Mouse (Mus musculus) neural tube, embryonic 10.5 days (tissue): ENCODE measurements around the gene Trmt112.
"Not testable (repeated sequence)": the region's sequence is repeated elsewhere in the genome, so short reads cannot be mapped to it uniquely, and the experiment has no call there.

Source experiments
- DNase-seq: peaks from one replicate; pipeline ENCODE4 v3.0.0-alpha.2; 2017; ENCODE audit warnings: low spot score; ENCODE audit errors: extremely low spot score

Trmt112 gene

DNA sequence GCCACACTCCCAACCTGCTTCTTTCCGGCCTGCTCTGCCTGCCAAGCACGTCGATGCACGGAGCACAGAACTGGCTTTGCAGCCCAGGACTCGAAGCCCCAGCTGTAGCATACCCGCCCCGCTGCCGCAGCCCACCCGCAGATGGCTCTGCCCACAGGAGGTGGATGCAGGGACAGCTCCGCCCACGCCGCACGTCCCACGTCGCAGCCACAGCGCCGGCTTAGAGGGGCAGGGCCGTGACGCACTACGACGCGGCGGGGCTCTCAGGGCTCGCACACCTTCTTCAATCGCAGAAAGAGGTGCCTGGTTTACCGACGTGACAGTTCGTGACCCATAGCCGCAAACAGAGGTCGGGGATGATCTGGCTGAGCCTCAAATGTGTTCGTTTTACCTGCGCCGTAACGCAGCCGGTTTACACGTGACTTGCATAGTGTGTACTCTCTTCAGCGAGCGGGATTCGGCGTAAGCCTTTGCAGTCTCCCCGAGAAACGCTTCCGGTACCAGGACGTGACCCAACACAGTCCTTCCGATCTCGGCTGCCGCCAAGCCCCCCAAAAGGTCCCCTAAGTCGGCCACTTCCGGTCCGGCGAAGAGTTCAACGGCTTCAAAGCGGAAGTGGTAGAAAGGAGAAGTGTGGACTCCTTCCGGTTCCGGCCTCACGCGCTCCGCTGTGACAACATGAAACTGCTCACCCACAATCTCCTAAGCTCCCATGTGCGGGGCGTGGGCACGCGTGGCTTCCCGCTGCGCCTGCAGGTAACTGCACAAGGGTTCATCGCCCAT, at the start of gene Trmt112, which contains the start of gene Prdx5:
TSS of gene Trmt112 (plus strand) at position 192 of the 783 bp plus-strand sequence.
TSS of gene Prdx5 (minus strand) at position 600 of the 783 bp plus-strand sequence.
- DNase-seq, result peak; percentile 89

DNA sequence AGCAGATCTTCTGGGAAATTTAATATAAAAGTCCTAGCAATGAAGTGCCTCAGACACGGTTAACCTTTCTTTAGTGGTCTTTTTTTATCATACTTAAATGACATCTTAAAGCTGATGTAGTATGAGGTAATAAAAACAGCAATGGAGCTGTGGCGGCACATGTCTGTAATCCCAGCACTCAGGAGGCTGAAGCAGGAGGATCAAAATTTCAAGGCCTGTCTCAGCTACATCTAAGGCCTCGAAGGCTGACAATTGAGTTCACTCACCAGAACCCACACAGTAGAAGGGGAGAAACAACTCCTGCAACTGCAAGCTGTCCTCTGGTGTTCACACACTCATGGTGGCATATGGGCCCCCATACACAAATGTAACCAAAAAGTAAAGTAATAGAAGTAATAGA, 49.5 kb upstream of the Trmt112 start:
- DNase-seq, result no peak

DNA sequence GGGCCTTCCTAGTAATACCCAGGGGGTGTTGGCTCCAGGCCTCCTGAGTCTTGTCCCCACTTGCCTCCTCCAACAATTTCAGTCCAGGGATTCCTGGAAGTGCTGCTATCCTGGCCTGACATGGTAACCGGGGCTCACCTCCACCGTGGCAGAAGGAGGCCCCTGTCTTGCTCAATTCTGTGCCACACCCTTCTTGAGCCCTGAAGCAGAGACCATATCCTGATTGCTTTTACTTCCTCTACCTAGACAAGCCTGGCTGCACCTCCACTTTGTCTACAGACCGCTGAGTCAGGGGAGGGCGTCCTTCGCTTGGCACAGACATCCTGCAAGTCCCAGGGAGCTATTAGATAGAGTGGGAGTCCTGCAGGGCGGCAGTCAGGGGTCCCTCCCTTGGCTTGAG, 48.8 kb upstream of the Trmt112 start:
- no peak for DNase-seq

DNA sequence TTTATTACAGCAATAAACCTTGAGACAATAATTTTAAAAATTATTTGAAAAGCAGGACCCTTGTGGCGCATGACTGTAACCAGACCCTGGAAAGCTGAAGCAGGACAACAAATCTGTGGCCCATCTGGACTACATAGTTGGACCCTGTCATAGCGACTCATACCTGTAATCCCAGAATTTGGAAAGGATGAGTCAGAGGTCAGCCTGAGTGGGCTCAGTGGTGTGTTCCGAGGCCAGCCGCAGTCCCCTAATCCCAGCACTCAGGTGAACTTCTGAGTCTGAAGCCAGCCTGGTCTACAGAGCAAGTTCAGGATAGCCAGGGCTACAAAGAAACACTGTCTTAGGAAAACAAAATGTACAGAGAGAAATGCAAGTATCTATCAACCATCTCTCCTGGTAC, 48.0 kb upstream of the Trmt112 start:
- no peak for DNase-seq

DNA sequence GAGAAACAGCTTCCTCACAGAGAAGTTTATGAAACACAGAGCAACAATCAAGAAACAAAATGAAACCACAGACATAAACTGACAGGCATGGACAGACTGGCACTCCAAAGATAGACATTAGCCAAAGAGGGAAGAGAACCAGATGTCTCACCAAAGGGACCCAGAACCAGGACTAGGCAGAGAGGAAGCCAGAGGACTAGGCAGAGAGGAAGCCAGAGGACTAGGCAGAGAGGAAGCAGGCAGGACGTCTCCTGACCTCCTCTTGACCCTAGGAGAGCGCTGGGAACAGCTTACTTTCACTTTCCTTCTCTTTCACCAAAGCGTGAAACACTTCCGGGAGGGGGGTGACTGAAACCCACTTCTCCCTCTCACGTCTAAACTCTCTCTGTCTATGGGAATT, 40.1 kb upstream of the Trmt112 start:
- no peak for DNase-seq

DNA sequence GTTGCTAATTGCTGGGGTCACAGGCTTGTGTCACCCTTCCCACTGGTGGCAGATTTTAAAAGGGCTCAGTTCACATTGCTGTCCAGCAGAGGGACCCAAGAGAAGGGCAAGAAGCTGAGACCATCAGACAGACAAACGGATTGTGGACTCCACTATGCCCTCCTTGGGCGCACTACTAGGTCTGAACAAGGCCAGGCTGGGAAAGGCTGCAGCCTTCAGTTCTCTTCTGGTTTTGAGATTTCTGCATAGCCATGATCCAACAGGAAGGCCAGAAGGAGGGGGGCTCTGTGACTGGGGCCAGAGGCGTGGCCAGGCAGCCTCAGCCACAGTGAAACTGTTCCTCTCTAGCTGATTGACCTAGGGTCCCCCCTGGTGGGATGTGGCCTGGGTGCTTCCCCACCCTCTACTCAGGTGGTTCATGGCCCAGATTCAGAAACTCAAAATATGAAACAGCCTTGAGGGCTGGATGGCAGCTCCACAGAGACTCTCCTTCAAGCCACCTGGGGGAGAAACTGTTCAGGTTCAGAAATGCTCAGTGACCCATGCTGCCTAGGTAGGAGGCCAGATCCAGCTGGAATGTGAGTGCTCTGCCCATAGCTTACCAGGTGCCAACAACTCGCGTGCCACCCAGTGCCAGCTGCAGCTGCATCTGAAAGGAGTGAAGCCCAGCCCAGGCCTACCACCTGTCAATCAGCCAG, 37.8 kb upstream of the Trmt112 start:
- no peak for DNase-seq

DNA sequence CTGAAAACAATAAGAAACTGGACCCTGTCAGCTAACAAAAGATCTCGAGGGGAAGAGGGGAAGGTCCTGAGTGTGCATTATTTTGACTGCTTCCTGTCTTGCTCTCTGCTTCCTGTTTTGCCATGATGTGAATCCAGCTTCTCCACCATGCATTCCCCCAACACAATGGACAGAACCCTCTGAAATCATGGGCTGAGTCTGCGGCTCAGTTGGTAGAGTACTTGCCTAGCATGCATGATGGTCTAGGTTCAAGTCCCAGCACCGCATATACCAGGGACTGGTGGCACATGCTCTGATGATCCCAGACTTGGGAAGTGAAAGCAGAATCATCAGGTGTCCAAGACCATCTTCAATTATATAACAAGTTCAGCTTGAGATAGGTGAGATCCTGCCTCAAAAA, 36.8 kb upstream of the Trmt112 start:
- DNase-seq, result no peak

DNA sequence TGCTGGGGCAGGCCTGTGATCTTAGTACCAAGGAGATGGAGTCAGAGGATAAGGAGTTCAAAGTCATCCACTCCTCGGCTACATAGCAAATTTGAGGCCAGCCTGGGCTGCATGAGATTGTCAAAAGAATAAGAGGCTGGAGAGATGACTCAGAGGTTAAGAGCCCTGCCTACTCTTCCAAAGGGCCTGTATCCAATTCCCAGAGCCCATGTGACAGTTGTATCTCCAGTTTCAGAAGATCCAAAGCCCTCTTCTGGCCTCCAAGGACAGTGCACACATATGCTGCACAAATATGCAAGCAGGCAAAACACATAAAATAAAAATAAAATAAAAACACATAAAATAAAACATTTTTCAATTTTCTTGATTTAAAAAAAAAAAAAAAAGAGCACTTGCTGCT, 35.2 kb upstream of the Trmt112 start:
- DNase-seq, result no peak

DNA sequence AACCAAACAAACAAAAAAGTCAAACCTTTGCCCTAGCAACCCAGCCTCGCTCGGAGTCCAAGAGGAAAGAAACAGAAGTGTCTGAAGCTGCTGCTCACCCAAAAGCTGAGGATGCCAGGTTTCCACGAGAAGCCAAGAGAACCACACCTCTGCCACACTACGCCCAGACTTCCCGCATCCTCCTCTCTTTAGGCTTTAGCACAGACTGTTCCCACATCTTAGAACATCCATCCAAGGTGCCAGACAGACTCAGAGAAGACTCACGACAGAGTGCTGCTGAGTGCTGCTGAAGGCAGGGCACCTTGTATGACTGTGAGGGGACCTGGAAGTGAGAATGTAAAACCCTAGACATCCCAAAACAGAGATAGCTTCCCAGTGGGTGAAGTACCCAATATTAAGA, 33.7 kb upstream of the Trmt112 start:
- DNase-seq, result no peak

DNA sequence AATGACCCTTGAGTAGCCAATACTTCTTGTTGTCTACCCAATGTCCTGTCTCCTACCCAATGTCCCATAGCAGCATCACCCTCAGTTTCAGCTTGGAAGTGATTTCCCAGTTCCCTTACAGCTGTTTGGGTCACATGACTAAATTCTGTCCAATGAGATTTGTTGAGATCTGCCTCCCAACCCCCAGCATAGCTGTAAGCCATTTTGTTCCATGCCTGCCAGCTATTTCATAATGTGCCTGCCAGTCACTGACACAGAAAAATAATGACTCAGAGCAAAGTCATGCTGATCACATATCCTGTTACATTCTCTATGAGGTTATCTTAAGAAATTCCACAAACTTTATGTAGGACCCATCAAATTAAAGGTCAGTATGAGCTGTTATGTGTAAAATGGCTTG, 32.7 kb upstream of the Trmt112 start:
- DNase-seq, result no peak

DNA sequence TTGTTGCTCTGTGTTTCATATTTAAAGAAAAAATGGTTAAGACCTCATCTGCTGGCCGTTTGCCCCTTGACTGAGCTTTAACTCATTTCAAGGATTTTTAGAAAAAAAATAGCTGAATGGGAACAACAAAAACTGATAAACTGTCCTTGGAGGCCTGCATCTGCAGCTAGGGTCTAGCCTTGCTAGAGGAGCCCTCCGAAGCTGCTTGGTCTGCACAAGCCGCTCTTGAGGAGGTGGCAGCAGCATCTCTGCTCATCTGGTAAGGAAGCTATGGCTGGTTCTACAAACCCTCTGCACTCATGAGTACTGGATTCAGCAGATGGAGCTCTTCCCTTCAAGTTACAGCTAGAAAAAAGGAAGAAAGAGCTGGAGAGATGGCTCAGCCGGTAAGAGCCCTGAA, 31.5 kb upstream of the Trmt112 start:
- DNase-seq, result no peak

DNA sequence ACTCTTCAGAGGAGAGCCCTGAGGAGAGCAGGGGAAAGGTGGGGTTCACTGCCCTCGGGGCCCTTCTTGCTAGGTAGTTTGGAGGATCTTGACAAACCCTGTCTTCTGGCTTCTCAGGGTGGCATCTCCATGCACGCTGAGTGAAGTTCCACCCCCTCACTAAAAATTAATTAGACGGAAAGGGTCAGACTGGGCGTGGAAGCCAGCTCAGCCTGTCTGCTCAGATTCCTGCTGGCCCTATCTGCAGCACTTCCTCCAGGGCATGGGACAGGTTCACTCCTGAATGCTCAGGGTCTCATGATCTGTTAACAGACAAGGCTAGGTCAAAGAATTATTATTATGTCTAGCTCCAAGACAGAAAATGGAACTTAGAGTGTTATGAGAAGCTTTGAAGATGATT, 17.0 kb upstream of the Trmt112 start:
- no peak for DNase-seq

DNA sequence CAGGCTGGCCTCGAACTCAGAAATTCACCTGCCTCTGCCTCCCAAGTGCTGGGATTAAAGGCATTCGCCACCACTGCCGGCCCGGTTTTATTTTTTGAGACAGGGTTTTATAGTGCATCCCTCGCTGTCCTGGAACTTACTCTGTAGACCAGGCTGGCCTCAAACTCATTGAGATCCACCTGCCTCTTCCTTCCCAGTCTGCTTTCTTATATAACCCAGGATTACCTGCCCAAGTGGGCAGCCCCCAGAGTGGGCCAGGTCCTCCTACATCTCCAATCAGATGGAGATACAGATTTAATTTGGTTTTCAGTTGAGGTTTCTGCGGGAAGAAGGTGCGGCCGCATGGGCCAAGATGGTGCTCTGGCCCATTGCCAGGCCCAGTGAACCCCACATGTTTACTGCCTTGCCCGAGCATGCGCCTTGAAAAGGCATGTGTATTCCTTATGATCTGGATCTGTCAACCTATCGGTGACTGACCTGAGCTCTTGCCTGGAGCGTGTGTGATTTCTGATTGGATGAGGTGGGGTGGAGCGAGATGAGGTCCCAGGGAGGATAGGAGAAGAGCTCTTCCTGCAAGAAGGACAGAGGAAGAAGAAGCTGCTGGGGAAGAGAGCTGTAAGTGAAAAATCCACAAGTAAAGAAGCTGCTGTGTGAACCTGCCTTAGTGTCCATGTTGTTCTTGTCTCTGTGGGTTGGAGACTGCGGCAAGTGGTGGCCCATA, 15.6 kb upstream of the Trmt112 start:
- no peak for DNase-seq

DNA sequence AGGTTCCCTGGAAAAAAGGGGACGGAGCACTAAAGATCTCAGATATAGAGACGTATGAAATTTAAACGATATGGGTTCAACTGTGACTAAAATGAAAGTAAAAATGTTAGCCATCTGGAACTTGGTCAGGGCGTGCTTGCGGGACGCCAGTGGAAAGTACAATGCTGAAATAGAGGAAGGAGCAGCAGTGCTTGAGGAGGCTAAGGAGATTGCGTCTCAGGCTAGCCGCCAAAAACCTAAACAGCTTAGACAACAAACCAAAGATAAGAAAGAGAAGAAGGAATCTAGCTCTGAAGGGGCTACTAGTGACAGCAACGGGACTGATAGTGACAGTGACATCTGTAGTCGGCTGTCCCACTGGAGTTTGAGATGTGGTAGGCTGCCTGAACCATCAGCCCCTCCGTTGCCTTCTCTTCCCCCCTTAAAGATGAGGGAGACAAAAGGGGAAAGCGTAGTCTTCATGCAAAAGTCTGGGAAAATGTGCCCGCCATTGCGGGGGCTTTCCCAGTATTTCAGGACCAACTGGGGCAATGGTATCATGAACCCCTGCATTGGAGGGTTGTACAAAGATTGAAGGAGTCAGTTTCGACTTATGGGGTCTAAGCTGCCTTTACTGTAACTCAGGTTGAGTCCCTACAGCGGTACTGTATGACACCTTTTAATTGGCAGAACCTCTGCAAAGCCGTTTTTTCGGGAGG, 13.7 kb upstream of the Trmt112 start:
- DNase-seq, result not testable (repeated sequence)

DNA sequence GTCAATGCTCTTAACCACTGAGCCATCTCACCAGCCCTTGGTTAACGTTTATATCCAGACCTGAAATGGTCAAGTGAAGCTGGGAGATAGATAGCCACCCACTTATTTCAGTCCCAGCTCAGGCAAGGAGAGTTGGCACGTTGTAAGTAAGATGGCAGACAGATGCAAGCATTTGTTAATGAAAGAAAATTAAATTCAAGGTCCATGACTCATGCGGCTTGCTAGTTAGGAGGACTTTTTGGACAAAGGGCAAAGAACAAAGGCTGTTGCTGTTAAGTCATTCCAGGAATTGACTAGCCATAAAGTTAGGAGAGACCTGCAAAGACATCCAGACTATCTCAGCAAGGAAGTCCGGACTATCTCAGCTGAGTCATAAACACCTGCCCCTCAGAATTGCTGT, 9.9 kb upstream of the Trmt112 start:
- DNase-seq, result no peak

DNA sequence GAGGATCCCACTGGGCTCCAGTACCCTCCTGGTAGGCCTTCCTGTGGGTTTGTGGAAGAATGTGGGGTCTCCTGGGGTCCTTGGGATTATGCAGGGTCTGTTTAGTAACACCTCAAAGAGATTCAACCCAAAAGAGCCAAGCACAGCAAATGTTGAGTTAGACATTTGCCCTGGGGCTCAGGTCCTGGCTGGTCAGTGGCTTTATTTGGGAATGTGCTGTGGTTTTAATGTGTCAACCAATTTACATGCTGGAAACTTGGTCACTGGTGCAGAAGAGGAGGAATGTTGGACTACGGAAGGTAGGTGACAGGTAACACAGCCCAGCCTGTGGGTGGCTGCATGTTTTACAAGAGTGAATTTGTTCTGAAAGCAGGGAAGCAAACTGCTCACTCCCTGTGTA, 6.5 kb upstream of the Trmt112 start:
- no peak for DNase-seq

DNA sequence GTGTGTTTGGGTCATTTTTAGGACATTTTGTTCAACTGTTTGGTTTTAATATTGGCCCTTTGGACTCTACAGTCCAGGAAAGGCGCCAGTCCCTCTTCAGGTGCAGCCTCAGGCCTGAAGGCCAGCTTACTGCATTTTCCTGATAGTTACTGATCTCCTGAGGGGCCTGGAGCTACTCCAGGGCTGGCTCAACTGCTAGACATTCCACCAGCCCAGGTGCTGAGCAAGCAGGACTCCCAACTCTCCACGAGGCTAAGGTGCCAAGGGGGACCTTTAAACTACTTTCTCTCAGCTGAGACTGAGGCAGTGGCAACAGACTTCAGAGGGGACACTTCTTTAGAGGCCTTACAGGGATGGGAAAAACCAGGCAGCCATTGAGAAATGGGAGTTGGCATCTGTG, 4.7 kb upstream of the Trmt112 start:
- no peak for DNase-seq

DNA sequence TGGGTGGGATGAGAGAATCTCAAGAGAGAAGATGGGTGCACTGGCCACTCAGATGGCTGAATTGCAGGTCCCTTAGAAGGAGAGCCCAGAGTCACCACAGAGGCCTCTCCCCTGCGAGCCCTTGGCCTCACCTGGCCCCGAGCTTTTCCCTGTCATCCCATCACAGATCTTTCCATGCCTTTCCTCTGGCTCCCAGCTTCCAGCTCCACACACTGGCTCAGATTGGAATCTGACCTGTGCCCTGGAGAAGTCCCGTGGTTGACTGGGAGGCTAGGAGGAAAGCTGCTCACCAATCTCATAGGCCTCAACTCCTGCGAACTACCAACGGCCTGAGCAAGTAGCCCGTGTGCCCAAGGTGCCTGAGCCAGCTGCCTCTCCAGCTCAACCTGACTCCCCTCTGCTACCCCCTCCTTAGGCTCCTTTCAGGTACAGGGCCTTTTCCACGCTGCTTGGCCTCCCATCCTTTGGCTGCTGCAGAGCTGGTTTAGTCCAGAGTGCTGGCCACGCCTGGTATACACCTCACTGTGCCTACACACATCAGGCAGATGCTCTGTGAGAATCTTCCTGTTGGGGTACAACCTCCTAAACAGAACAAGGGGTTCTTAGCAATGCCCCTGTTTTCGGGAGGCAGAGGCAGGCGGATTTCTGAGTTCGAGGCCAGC, 3.9 kb upstream of the Trmt112 start:
- no peak for DNase-seq

DNA sequence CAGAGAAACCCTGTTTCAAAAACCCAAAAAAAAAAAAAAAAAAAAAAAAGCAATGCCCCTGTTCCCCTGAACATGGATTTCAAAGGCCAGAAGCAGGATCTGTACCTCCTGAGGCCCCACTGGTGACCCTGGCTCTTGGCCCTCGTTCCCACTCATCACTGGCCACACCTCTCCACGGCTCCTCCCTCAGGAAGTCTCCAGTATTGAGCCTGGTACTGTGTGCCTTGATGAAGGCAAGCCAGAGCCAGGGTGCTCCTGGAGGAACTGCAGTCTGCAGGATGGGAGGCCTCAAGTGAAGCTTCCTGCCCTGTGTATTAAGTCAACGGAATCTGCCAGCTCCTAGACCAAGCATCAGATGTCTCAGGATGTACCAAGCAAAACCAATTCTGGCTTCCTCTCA, 3.3 kb upstream of the Trmt112 start:
- no peak for DNase-seq

DNA sequence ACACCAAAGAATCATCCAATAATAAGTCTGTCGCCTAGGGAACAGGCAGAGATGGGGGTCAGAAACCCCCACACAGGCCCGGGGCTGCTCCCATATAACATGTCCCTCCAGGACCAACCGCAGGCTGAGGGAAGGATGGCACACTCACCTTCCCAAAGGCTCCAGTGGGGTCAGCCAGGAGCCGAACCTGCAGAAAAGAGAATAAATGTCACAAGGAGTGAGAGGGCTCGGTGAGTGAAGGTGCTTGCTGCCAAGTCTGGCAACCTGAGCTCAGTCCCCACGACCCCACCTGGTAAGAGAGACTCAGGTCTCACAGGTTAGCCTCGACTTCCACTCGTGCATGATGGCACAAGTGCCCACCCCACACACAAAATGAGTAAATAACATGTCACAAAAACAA, 2.4 kb upstream of the Trmt112 start:
- no peak for DNase-seq
